Mouse (Mus musculus): ENCODE data around the gene Sdad1. TPM values are rescaled to one million over a fixed set of nuclear protein-coding genes. Genes with fewer than 3 reads are reported as not detected.

The Sdad1 gene
- polyA plus RNA-seq, 1 experiment, result 7.5 TPM

DNA sequence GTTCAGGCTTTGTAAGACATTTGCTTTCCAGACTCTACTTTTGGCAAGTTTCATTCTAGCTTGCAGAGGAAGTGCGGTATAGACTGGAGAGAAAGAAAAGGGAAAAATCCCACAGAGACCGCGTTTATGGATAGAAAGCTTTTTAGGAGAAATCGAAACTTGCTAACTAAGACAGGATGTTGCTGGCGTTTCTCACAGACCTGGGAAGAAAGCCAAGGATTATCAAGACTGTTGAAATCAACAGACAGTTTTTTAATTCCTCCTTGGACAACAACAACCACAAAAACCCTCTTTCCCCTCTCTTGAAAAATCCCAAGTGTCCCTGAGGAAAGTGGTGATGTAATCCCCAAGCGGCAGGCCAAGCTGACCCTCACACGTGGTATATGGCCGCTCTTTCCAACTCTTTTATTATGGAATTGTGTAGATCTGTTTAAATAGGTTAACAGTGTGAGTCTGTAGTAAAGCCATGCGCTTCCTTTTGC lies 22.1 kb upstream of the Sdad1 start:
- Histone ChIP-seq H3K27me3 (ENCODE audit: control insufficient read depth, insufficient read depth, insufficient read length) (peaks cover 4% of the 10 kb centered on the region), H3K36me3 (ENCODE audit: control insufficient read depth, insufficient read depth) (no peaks in the 10 kb centered on the region), H3K4me3 (no peak overlapping the region), H3K4me2 (ENCODE audit: low read depth) (peak overlapping the region; percentile 67), H3K79me2 (ENCODE audit: control insufficient read depth, insufficient read depth) (no peaks in the 10 kb centered on the region), H3ac (ENCODE audit: control insufficient read depth, insufficient read length) (no peak overlapping the region)
- TF ChIP-seq E2F4 (IDR thresholded peaks at IDR 0.05; ENCODE audit: insufficient read depth) (no peak), TCF12 (IDR thresholded peaks at IDR 0.05; ENCODE audit: insufficient read depth, poor library complexity, severe bottlenecking) (no peak), REST (IDR thresholded peaks at IDR 0.05; ENCODE audit: insufficient read depth, insufficient read length) (no peak), USF1 (IDR thresholded peaks at IDR 0.05; ENCODE audit: low read depth) (peak; percentile 58), MYOG (IDR thresholded peaks at IDR 0.05; ENCODE audit: control insufficient read depth in 1 of 3, insufficient read depth in 1 of 3, insufficient read length in 2 of 3, low read depth in 2 of 3) (no peak), CEBPB (IDR thresholded peaks at IDR 0.05; ENCODE audit: insufficient read depth, poor library complexity, severe bottlenecking) (peak; percentile 41; the same call in 1 of the 2 replicates)

DNA sequence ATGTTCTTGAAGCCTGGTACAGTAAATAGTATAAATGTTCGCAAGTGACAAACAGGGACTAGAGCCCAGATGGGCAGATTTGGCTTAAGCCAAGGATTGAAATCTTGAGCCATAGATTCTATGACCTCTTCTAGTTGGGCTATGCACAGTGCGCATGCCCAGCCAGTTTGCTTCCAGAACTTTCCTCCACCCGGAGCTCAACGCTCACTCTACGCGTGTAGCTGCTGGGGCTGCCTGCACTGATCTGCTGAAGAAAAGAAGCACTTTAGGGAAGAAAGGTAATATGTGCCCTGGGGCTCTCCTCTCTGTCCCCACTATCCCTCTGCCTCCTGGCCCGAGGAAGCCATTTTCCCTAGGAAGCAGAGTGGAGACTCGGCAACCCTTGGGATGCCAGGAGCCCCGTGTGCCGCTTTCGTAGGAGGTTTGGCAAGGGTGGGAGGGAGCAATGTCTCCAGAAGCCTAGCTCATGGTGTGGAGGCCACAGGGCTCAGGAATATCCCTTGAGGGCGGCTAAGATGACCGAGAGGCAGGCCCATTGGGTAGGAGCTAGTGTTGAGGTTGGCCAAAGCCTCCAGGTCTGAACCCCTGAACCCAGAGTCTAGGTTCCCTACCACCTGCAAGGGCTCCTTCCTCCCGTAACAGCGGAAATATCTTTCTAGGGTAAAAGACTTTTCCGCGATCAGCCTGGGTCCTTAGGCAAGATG lies 21.5 kb upstream of the Sdad1 start, which contains the start of gene Art3:
Art3 (plus strand) TSS at position 193 of the 704 bp plus-strand sequence.
- no peaks in the 10 kb centered on the region for H3K79me2 ChIP-seq (ENCODE audit: control insufficient read depth, insufficient read depth)
- H3ac ChIP-seq (ENCODE audit: control insufficient read depth, insufficient read length), result no peak within 1 kb of the TSS
- H3K27me3 ChIP-seq (ENCODE audit: control insufficient read depth, insufficient read depth, insufficient read length), result no peaks in the 10 kb centered on the region
- TF ChIP-seq CEBPB (IDR thresholded peaks at IDR 0.05; ENCODE audit: insufficient read depth, poor library complexity, severe bottlenecking) (no peak), POLR2A (IDR thresholded peaks at IDR 0.05; ENCODE audit: insufficient read length, low read depth) (no peak)
- H3K4me2 ChIP-seq (ENCODE audit: low read depth), result peak within 1 kb of the TSS; percentile 67
- no peaks in the 10 kb centered on the region for H3K36me3 ChIP-seq (ENCODE audit: control insufficient read depth, insufficient read depth)
- no peak within 1 kb of the TSS for H3K4me3 ChIP-seq

DNA sequence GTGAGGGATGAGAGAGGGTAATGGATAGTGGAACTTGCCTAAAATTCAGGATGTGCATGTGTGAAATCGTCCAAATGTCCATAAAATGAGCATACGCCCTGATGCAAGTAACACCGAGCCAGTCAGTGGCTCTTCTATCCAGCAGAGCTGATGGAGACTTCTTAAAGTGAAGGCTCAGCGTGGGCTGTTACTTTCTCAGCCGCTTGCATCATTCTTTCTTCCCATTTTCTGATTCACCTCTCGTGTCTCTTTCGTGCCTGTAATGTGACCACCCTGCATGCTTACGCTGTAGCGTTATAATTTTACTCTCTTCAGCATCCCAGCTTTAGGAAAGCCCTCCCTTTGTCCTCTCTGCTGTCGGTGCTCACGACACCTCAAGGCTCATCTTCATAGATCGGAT lies 20.8 kb upstream of the Sdad1 start:
- H3K4me3 ChIP-seq, result no peak overlapping the region
- no peaks in the 10 kb centered on the region for H3K27me3 ChIP-seq (ENCODE audit: control insufficient read depth, insufficient read depth, insufficient read length)
- H3ac ChIP-seq (ENCODE audit: control insufficient read depth, insufficient read length), result no peak overlapping the region
- no peaks in the 10 kb centered on the region for H3K79me2 ChIP-seq (ENCODE audit: control insufficient read depth, insufficient read depth)
- no peak overlapping the region for H3K4me2 ChIP-seq (ENCODE audit: low read depth)
- TF ChIP-seq E2F4 (IDR thresholded peaks at IDR 0.05; ENCODE audit: insufficient read depth), result no peak
- TF ChIP-seq MYOD1 (IDR thresholded peaks at IDR 0.05; ENCODE audit: control insufficient read depth in 1 of 3, insufficient read length in 2 of 3, low read depth in 2 of 3), result no peak
- TF ChIP-seq SRF (IDR thresholded peaks at IDR 0.05; ENCODE audit: control insufficient read depth, insufficient read length, low read depth), result no peak
- TF ChIP-seq CEBPB (IDR thresholded peaks at IDR 0.05; ENCODE audit: insufficient read depth, poor library complexity, severe bottlenecking), result no peak
- TF ChIP-seq MYOG (IDR thresholded peaks at IDR 0.05; ENCODE audit: control insufficient read depth in 1 of 3, insufficient read depth in 1 of 3, insufficient read length in 2 of 3, low read depth in 2 of 3), result no peak
- no peak for TF ChIP-seq POLR2AphosphoS2 (IDR thresholded peaks at IDR 0.05; ENCODE audit: insufficient read length, low read depth)
- no peak for TF ChIP-seq POLR2A (IDR thresholded peaks at IDR 0.05; ENCODE audit: insufficient read length, low read depth)
- no peak for TF ChIP-seq REST (IDR thresholded peaks at IDR 0.05; ENCODE audit: insufficient read depth, insufficient read length)
- TF ChIP-seq MAX (IDR thresholded peaks at IDR 0.05; ENCODE audit: low read depth), result no peak
- TF ChIP-seq TCF3 (IDR thresholded peaks at IDR 0.05; ENCODE audit: insufficient read length, low read depth), result no peak
- TF ChIP-seq TCF12 (IDR thresholded peaks at IDR 0.05; ENCODE audit: insufficient read depth, poor library complexity, severe bottlenecking), result no peak
- no peak for TF ChIP-seq USF1 (IDR thresholded peaks at IDR 0.05; ENCODE audit: low read depth)
- no peaks in the 10 kb centered on the region for H3K36me3 ChIP-seq (ENCODE audit: control insufficient read depth, insufficient read depth)

DNA sequence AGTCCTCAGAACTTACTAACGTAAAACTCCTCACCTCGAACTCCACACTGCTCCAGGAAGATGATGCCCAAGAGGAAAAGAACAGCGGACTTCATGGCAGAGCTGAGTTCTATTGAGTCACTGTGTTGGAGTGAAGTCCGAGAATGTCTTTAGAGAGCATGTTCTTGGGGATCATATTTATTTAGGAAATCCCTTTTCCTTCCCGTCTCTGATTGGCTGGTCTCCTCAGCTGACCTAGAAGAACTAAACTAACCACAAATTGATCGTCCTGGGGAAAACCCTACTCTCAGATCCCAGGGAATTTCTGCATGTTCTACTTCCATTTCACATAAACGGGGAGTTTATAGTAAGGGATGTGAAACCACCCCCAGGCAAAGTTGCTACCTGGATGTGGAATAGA lies 17.6 kb upstream of the Sdad1 start, which contains the start of gene Cxcl9:
Cxcl9 (minus strand) TSS at position 151 of the 400 bp plus-strand sequence.
- Histone ChIP-seq H3K79me2 (ENCODE audit: control insufficient read depth, insufficient read depth) (no peaks in the 10 kb centered on the region), H3K4me3 (no peak within 1 kb of the TSS), H3K36me3 (ENCODE audit: control insufficient read depth, insufficient read depth) (no peaks in the 10 kb centered on the region), H3K27me3 (ENCODE audit: control insufficient read depth, insufficient read depth, insufficient read length) (no peaks in the 10 kb centered on the region), H3K4me2 (ENCODE audit: low read depth) (no peak within 1 kb of the TSS), H3ac (ENCODE audit: control insufficient read depth, insufficient read length) (no peak within 1 kb of the TSS)
- TF ChIP-seq USF1 (IDR thresholded peaks at IDR 0.05; ENCODE audit: low read depth) (peak; percentile 33), REST (IDR thresholded peaks at IDR 0.05; ENCODE audit: insufficient read depth, insufficient read length) (no peak), E2F4 (IDR thresholded peaks at IDR 0.05; ENCODE audit: insufficient read depth) (no peak)

DNA sequence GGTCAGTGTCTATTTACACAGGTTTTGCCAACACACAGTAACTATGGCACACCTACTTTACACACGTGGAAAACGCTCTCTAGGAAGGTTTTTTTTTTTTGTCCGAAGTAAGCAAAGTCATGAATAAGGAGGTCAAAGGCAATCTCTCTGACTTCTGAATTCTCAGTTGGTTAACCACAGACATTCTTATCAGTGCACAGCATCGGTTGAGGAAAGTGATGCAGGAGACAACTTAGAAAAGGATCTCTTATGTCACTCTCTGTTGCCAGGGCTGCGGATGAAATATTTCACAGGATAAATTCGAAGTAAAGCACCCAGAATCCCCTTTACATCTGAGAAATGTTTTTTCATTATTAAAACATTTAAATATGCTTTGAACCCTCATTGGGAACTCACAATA lies 17.1 kb upstream of the Sdad1 start:
- Histone ChIP-seq H3K79me2 (ENCODE audit: control insufficient read depth, insufficient read depth) (no peaks in the 10 kb centered on the region), H3ac (ENCODE audit: control insufficient read depth, insufficient read length) (no peak overlapping the region), H3K4me3 (no peak overlapping the region), H3K36me3 (ENCODE audit: control insufficient read depth, insufficient read depth) (no peaks in the 10 kb centered on the region), H3K4me2 (ENCODE audit: low read depth) (no peak overlapping the region), H3K27me3 (ENCODE audit: control insufficient read depth, insufficient read depth, insufficient read length) (no peaks in the 10 kb centered on the region)
- TF ChIP-seq SRF (IDR thresholded peaks at IDR 0.05; ENCODE audit: control insufficient read depth, insufficient read length, low read depth) (no peak), E2F4 (IDR thresholded peaks at IDR 0.05; ENCODE audit: insufficient read depth) (no peak), TCF3 (IDR thresholded peaks at IDR 0.05; ENCODE audit: insufficient read length, low read depth) (no peak), REST (IDR thresholded peaks at IDR 0.05; ENCODE audit: insufficient read depth, insufficient read length) (no peak)
